11 mouse cellular contexts compared by ENCODE assay signal in the genomic region with DNA sequence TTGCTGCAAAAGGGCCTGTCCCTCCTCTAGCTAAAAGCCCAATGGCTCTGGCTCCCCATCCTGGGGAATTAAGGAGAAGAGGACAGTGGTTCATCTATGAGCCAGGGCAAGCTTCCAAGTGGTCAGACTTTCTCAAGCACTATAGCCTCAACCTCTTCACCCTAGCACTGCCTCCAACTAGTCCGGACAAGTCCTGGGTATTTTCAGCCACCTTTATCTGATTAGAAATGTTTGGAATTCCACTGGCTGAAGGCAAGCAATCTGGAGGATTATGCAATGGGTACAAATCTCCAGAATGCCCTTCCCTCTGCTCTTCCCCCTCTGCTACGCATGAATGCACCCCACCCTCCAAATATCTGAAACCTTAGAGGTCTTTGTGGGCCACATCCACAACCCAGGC. TPM values are rescaled to one million over a fixed set of nuclear protein-coding genes. Genes with fewer than 3 reads are reported as not detected.
DNase-seq lines count a peak whose midpoint lies in the region; ATAC-seq and TF ChIP-seq lines count a peak whose summit lies in the region.
"Had no signal": no experiment of that assay in that cellular context is flagged by ENCODE, and none has a peak within 500 bp of the region (broad histone marks: within the 10 kb centered on the region; RNA-seq: fewer than 3 reads in every experiment).

No protein-coding gene starts in this region.

- TF ChIP-seq POLR2A in cerebellum, adult 2 months (IDR thresholded peaks at IDR 0.05; ENCODE audit: borderline replicate concordance, insufficient read depth, low read length) = no peak
- TF ChIP-seq POLR2A in ES-Bruce4 (IDR thresholded peaks at IDR 0.05; ENCODE audit: insufficient read depth, low read length) = no peak

- 51% methylated on average over 2 of the region's 2 CpGs for WGBS in cerebellum, adult 2 months
- WGBS in heart, embryonic 12.5 days = 6% methylated on average over 2 of the region's 2 CpGs
- 64% methylated on average over 2 of the region's 2 CpGs for WGBS in liver, embryonic 13.5 days (ENCODE audit: insufficient replicate concordance)
- 78% methylated on average over 2 of the region's 2 CpGs for WGBS in forebrain, embryonic 11.5 days

- H3K9me3 ChIP-seq in ES-Bruce4 (replicated peaks; ENCODE audit: control insufficient read depth, insufficient read depth, low read length, poor library complexity, severe bottlenecking) = 0 out of 2 replicates have a peak, but pooled peaks cover 7% of the 10 kb centered on the region
- no peaks in the 10 kb centered on the region for H3K9me3 ChIP-seq in heart, embryonic 12.5 days (replicated peaks)
- H3K9me3 ChIP-seq in liver, embryonic 13.5 days (replicated peaks) = no peaks in the 10 kb centered on the region
- H3K9me3 ChIP-seq in forebrain, embryonic 11.5 days (ENCODE audit: control insufficient read depth, low read length) = no peaks in the 10 kb centered on the region
- H3K9me3 ChIP-seq: limb, embryonic 12.5 days; neural tube, embryonic 12.5 days had no signal

- no peaks in the 10 kb centered on the region for H3K36me3 ChIP-seq in ES-Bruce4 (ENCODE audit: control insufficient read depth, insufficient read depth, low read length, poor library complexity, severe bottlenecking)
- peaks cover 8% of the 10 kb centered on the region; the same call in 1 of the 2 replicates for H3K36me3 ChIP-seq in heart, embryonic 12.5 days
- H3K36me3 ChIP-seq in liver, embryonic 13.5 days = peaks cover 19% of the 10 kb centered on the region
- H3K36me3 ChIP-seq in forebrain, embryonic 11.5 days (ENCODE audit: control insufficient read depth, insufficient read depth, low read length) = no peaks in the 10 kb centered on the region
- H3K36me3 ChIP-seq: neural tube, embryonic 12.5 days had no signal

- 0 out of 2 replicates have a peak, but pooled peaks have one; percentile 50 for TF ChIP-seq EP300 in ES-Bruce4 (IDR thresholded peaks at IDR 0.05; ENCODE audit: insufficient read depth, low read depth, low read length)

- no peak for DNase-seq in cerebellum, adult 2 months
- no peak for DNase-seq in cerebellum, adult 9-11 months
- DNase-seq in liver, embryonic 13.5 days = no peak
- DNase-seq in spleen, postnatal 14 days (ENCODE audit: low spot score in 2 of 2) = no peak
- DNase-seq in left cerebral cortex, adult 18-20 months (ENCODE audit: low spot score in 2 of 2) = no peak
- DNase-seq in forebrain, embryonic 11.5 days (ENCODE audit: low spot score) = no peak
- DNase-seq: adrenal gland, postnatal 14 days had no signal

- ATAC-seq in heart, embryonic 12.5 days (ENCODE audit: insufficient number of reproducible peaks, low FRiP score) = no peak
- ATAC-seq in liver, embryonic 13.5 days (ENCODE audit: low read depth) = no peak
- no peak for ATAC-seq in forebrain, embryonic 11.5 days (replicated peaks; ENCODE audit: low FRiP score)

- H3K27me3 ChIP-seq in cerebellum, adult 2 months (ENCODE audit: control insufficient read depth, insufficient read depth, low read length) = no peaks in the 10 kb centered on the region
- H3K27me3 ChIP-seq in ES-Bruce4 (ENCODE audit: control insufficient read depth, insufficient read depth, low read length, poor library complexity, severe bottlenecking) = no peaks in the 10 kb centered on the region
- no peaks in the 10 kb centered on the region for H3K27me3 ChIP-seq in heart, embryonic 12.5 days (replicated peaks)
- no peaks in the 10 kb centered on the region for H3K27me3 ChIP-seq in liver, embryonic 13.5 days
- no peaks in the 10 kb centered on the region for H3K27me3 ChIP-seq in forebrain, embryonic 11.5 days (ENCODE audit: control insufficient read depth, insufficient read depth, low read length)
- H3K27me3 ChIP-seq: limb, embryonic 12.5 days; neural tube, embryonic 12.5 days had no signal

- H3K4me1 ChIP-seq in cerebellum, adult 2 months (ENCODE audit: control insufficient read depth, insufficient read depth, low read length) = peaks cover 60% of the 10 kb centered on the region
- H3K4me1 ChIP-seq in ES-Bruce4 (ENCODE audit: control insufficient read depth, insufficient read depth, low read length) = peaks cover 5% of the 10 kb centered on the region
- H3K4me1 ChIP-seq in heart, embryonic 12.5 days (replicated peaks) = peaks cover 71% of the 10 kb centered on the region
- peaks cover 100% of the 10 kb centered on the region for H3K4me1 ChIP-seq in liver, embryonic 13.5 days (replicated peaks)
- no peaks in the 10 kb centered on the region for H3K4me1 ChIP-seq in forebrain, embryonic 11.5 days (replicated peaks; ENCODE audit: control insufficient read depth, insufficient read depth, low read length)

- peak overlapping the region; percentile 14; the same call in 1 of the 2 replicates for H3K4me2 ChIP-seq in heart, embryonic 12.5 days
- no peak overlapping the region for H3K4me2 ChIP-seq in liver, embryonic 13.5 days
- H3K4me2 ChIP-seq in forebrain, embryonic 11.5 days (ENCODE audit: low read depth, low read length, severe bottlenecking) = no peak overlapping the region
- H3K4me2 ChIP-seq: limb, embryonic 12.5 days; neural tube, embryonic 12.5 days had no signal

- peak overlapping the region; percentile 57; the same call in 1 of the 2 replicates for H3K27ac ChIP-seq in cerebellum, adult 2 months (ENCODE audit: insufficient read depth, low read length)
- H3K27ac ChIP-seq in ES-Bruce4 (ENCODE audit: insufficient read depth, low read length) = peak overlapping the region; percentile 34
- peak overlapping the region; percentile 37 for H3K27ac ChIP-seq in heart, embryonic 12.5 days (ENCODE audit: poor library complexity, severe bottlenecking)
- peak overlapping the region; percentile 100 for H3K27ac ChIP-seq in liver, embryonic 13.5 days
- H3K27ac ChIP-seq in forebrain, embryonic 11.5 days (ENCODE audit: low read depth, low read length) = no peak overlapping the region
- H3K27ac ChIP-seq: limb, embryonic 12.5 days; neural tube, embryonic 12.5 days had no signal

- no peak for TF ChIP-seq CTCF in cerebellum, adult 2 months (IDR thresholded peaks at IDR 0.05; ENCODE audit: borderline replicate concordance, insufficient read depth, low read depth, low read length)
- TF ChIP-seq CTCF in ES-Bruce4 (IDR thresholded peaks at IDR 0.05; ENCODE audit: low read depth, low read length) = no peak

- no peak overlapping the region for H3K4me3 ChIP-seq in cerebellum, adult 2 months (replicated peaks; ENCODE audit: insufficient read depth, low read depth, low read length)
- no peak overlapping the region for H3K4me3 ChIP-seq in ES-Bruce4 (ENCODE audit: low read depth, low read length)
- H3K4me3 ChIP-seq in heart, embryonic 12.5 days = no peak overlapping the region
- no peak overlapping the region for H3K4me3 ChIP-seq in liver, embryonic 13.5 days (replicated peaks)
- H3K4me3 ChIP-seq in forebrain, embryonic 11.5 days (ENCODE audit: low read depth, low read length) = no peak overlapping the region
- H3K4me3 ChIP-seq: limb, embryonic 12.5 days; neural tube, embryonic 12.5 days had no signal

- no peak overlapping the region for H3K9ac ChIP-seq in ES-Bruce4 (ENCODE audit: low read depth, poor library complexity, severe bottlenecking)
- H3K9ac ChIP-seq in heart, embryonic 12.5 days = no peak overlapping the region
- H3K9ac ChIP-seq in liver, embryonic 13.5 days = peak overlapping the region; percentile 38
- H3K9ac ChIP-seq in forebrain, embryonic 11.5 days (ENCODE audit: low read length) = no peak overlapping the region
- H3K9ac ChIP-seq: limb, embryonic 12.5 days; neural tube, embryonic 12.5 days had no signal

RNA-seq across cellular contexts. Expression of a gene that starts 38.5 kb away (rescaled TPM):
- polyA plus RNA-seq in cerebellum, adult 2 months (2012; rRNA removed) = 9.2 and 9.7 TPM in 2 replicates
- polyA plus RNA-seq in ES-Bruce4 (2011; ENCODE audit: insufficient read depth, insufficient read length, low read depth, missing spikeins) = 0.94 and 1.1 TPM in 2 replicates
- polyA plus RNA-seq in heart, embryonic 12.5 days (2016; fragmentation: Nextera tagmentation; extraction: Ambion mirVana) = 18.9 and 20.8 TPM in 2 replicates
- polyA plus RNA-seq in liver, embryonic 13.5 days (2015; fragmentation: Nextera tagmentation; extraction: Ambion mirVana) = 1.1 and 1.2 TPM in 2 replicates
- total RNA-seq in left cerebral cortex, adult 18-20 months (2021) = 1 to 10 TPM; 2.7 to 2.8 TPM
- 4.6 and 5.5 TPM in 2 replicates for polyA plus RNA-seq in forebrain, embryonic 11.5 days (2014; fragmentation: Nextera tagmentation; extraction: Ambion mirVana)

RNA-seq across cellular contexts. Expression of a gene that starts 39.1 kb away (rescaled TPM):
- 141 and 142 TPM in 2 replicates for polyA plus RNA-seq in cerebellum, adult 2 months (2012; rRNA removed)
- 108 TPM in 2 replicates for polyA plus RNA-seq in ES-Bruce4 (2011; ENCODE audit: insufficient read depth, insufficient read length, low read depth, missing spikeins)
- polyA plus RNA-seq in heart, embryonic 12.5 days (2016; fragmentation: Nextera tagmentation; extraction: Ambion mirVana) = 83.0 and 85.9 TPM in 2 replicates
- 148 and 164 TPM in 2 replicates for polyA plus RNA-seq in liver, embryonic 13.5 days (2015; fragmentation: Nextera tagmentation; extraction: Ambion mirVana)
- 100 to 1,000 TPM; 124 to 130 TPM for total RNA-seq in left cerebral cortex, adult 18-20 months (2021)
- 135 and 140 TPM in 2 replicates for polyA plus RNA-seq in forebrain, embryonic 11.5 days (2014; fragmentation: Nextera tagmentation; extraction: Ambion mirVana)

RNA-seq across cellular contexts. Expression of a gene that starts 55.3 kb away (rescaled TPM):
- polyA plus RNA-seq in cerebellum, adult 2 months (2012; rRNA removed) = 1.2 TPM in 2 replicates
- 183 TPM in 2 replicates for polyA plus RNA-seq in ES-Bruce4 (2011; ENCODE audit: insufficient read depth, insufficient read length, low read depth, missing spikeins)
- polyA plus RNA-seq in heart, embryonic 12.5 days (2016; fragmentation: Nextera tagmentation; extraction: Ambion mirVana) = 65.6 and 74.1 TPM in 2 replicates
- 59.8 and 79.4 TPM in 2 replicates for polyA plus RNA-seq in liver, embryonic 13.5 days (2015; fragmentation: Nextera tagmentation; extraction: Ambion mirVana)
- 1 to 10 TPM; 2.0 to 2.4 TPM for total RNA-seq in left cerebral cortex, adult 18-20 months (2021)
- polyA plus RNA-seq in forebrain, embryonic 11.5 days (2014; fragmentation: Nextera tagmentation; extraction: Ambion mirVana) = 168 and 185 TPM in 2 replicates

RNA-seq across cellular contexts. Expression of a gene that starts 56.4 kb away (rescaled TPM):
- 63.8 and 68.7 TPM in 2 replicates for polyA plus RNA-seq in cerebellum, adult 2 months (2012; rRNA removed)
- polyA plus RNA-seq in ES-Bruce4 (2011; ENCODE audit: insufficient read depth, insufficient read length, low read depth, missing spikeins) = 19.0 and 20.5 TPM in 2 replicates
- polyA plus RNA-seq in heart, embryonic 12.5 days (2016; fragmentation: Nextera tagmentation; extraction: Ambion mirVana) = 87.7 and 90.9 TPM in 2 replicates
- polyA plus RNA-seq in liver, embryonic 13.5 days (2015; fragmentation: Nextera tagmentation; extraction: Ambion mirVana) = 20.9 and 23.2 TPM in 2 replicates
- 10 to 100 TPM; 20.6 to 27.2 TPM for total RNA-seq in left cerebral cortex, adult 18-20 months (2021)
- 51.1 and 53.1 TPM in 2 replicates for polyA plus RNA-seq in forebrain, embryonic 11.5 days (2014; fragmentation: Nextera tagmentation; extraction: Ambion mirVana)

Comparison
In these comparisons a context has a peak if more than half of its experiments do, and no peak if none do; other contexts are left out.
1. RNA of a gene that starts 55.3 kb away (polyA plus RNA-seq): 168 to 185 TPM in forebrain, embryonic 11.5 days, 183 TPM in ES-Bruce4, 65.6 to 74.1 TPM in heart, embryonic 12.5 days and 59.8 to 79.4 TPM in liver, embryonic 13.5 days; 1.2 TPM in cerebellum, adult 2 months; every median in the first group is over 10 times any median in the second.